Mouse (Mus musculus) MEL (cell line): Measurements from ENCODE around the gene Nrcam. TPM values are rescaled to one million over a fixed set of nuclear protein-coding genes. Genes with fewer than 3 reads are reported as not detected.

Experiments used
- DNase-seq: peaks from one replicate; pipeline ENCODE4 v3.0.0; 2011; ENCODE audit warnings: low read depth, low spot score
- H3K27ac ChIP-seq: 2 replicates; pipeline ENCODE4 v1.5.1; 2012; ENCODE audit warnings: low read depth, mild to moderate bottlenecking, control low read depth, low read length, moderate library complexity; ENCODE audit not compliant: control insufficient read depth
- H3K27me3 ChIP-seq, 2 experiments: fragments of 150-350 bp in 1 of 2; sonication (generic) in 1 of 2; 2 replicates each; pipeline ENCODE4 v1.6.1; 2012; ENCODE audit warnings: low read length in 2 of 2, mild to moderate bottlenecking in 2 of 2, improper control_type of control experiment in 1 of 2, moderate library complexity in 1 of 2; ENCODE audit not compliant: insufficient read depth in 2 of 2, control insufficient read depth in 1 of 2
- H3K36me3 ChIP-seq, 2 experiments: 2 replicates each; pipeline ENCODE4 v1.6.1; 2012 to 2014; ENCODE audit warnings: low read length in 2 of 2, improper control_type of control experiment in 1 of 2, inconsistent platforms in 1 of 2, mild to moderate bottlenecking in 1 of 2; ENCODE audit not compliant: insufficient read depth in 2 of 2, control insufficient read depth in 1 of 2
- H3K4me1 ChIP-seq, 2 experiments: fragments of 150-350 bp in 1 of 2; sonication (generic) in 1 of 2; 2 replicates each; pipeline ENCODE4 v1.6.1; 2012; ENCODE audit warnings: low read length in 2 of 2, improper control_type of control experiment in 1 of 2, mild to moderate bottlenecking in 1 of 2; ENCODE audit not compliant: insufficient read depth in 2 of 2, control insufficient read depth in 1 of 2
- H3K4me3 ChIP-seq, 2 experiments: fragments of 150-350 bp in 1 of 2; sonication (generic) in 1 of 2; 2 replicates each; pipeline ENCODE4 v1.5.1; 2012; ENCODE audit warnings: low read depth in 2 of 2, low read length in 2 of 2, mild to moderate bottlenecking in 2 of 2, moderate library complexity in 2 of 2, control low read depth in 1 of 2, improper control_type of control experiment in 1 of 2; ENCODE audit not compliant: control insufficient read depth in 1 of 2, insufficient read depth in 1 of 2
- H3K79me2 ChIP-seq: 2 replicates; pipeline ENCODE4 v1.6.1; 2012; ENCODE audit warnings: mild to moderate bottlenecking, low read length, moderate library complexity; ENCODE audit not compliant: control insufficient read depth, poor library complexity, insufficient read depth
- H3K9ac ChIP-seq: 2 replicates; pipeline ENCODE4 v1.6.1; 2012; ENCODE audit warnings: low read depth, mild to moderate bottlenecking, control low read depth, low read length, moderate library complexity; ENCODE audit not compliant: control insufficient read depth, poor library complexity, severe bottlenecking
- H3K9me3 ChIP-seq: fragments of 150-350 bp; sonication (generic); replicated peaks from 2 replicates; pipeline ENCODE4 v1.6.1; 2012; ENCODE audit warnings: mild to moderate bottlenecking, low read length, improper control_type of control experiment, moderate library complexity; ENCODE audit not compliant: insufficient read depth
- BHLHE40 ChIP-seq: IDR thresholded peaks from 2 replicates; pipeline ENCODE4 v1.6.1; 2012; ENCODE audit warnings: low read depth, mild to moderate bottlenecking, inconsistent platforms, low read length, improper control_type of control experiment, borderline replicate concordance
- CHD2 ChIP-seq: IDR thresholded peaks from 2 replicates; pipeline ENCODE4 v1.6.1; 2011; ENCODE audit warnings: low read length, improper control_type of control experiment
- E2F4 ChIP-seq: IDR thresholded peaks from 2 replicates; pipeline ENCODE4 v1.6.1; 2011; ENCODE audit warnings: low read depth, low read length, improper control_type of control experiment, borderline replicate concordance
- GABPA ChIP-seq: IDR thresholded peaks from 2 replicates; pipeline ENCODE4 v1.6.1; 2012; ENCODE audit warnings: low read depth, mild to moderate bottlenecking, inconsistent platforms, low read length, improper control_type of control experiment, moderate library complexity
- MAFK ChIP-seq: IDR thresholded peaks from 2 replicates; pipeline ENCODE4 v1.6.1; 2011; ENCODE audit warnings: low read depth, mild to moderate bottlenecking, low read length, improper control_type of control experiment, borderline replicate concordance
- MEF2A ChIP-seq: IDR thresholded peaks from 2 replicates; pipeline ENCODE4 v1.6.1; 2014; ENCODE audit warnings: low read depth, mild to moderate bottlenecking, inconsistent platforms, low read length, improper control_type of control experiment; ENCODE audit not compliant: poor library complexity, insufficient replicate concordance, severe bottlenecking; ENCODE audit errors: extremely low read depth
- MYB ChIP-seq: IDR thresholded peaks from 2 replicates; pipeline ENCODE4 v1.6.1; 2011; ENCODE audit warnings: mild to moderate bottlenecking, low read depth, low read length, improper control_type of control experiment
- POLR2AphosphoS2 ChIP-seq: IDR thresholded peaks from 2 replicates; pipeline ENCODE4 v1.6.1; 2011; ENCODE audit warnings: low read length, improper control_type of control experiment
- TAL1 ChIP-seq: IDR thresholded peaks from 2 replicates; pipeline ENCODE4 v1.6.1; 2012; ENCODE audit warnings: mild to moderate bottlenecking, inconsistent platforms, low read length, moderate library complexity, mixed read lengths
- UBTF ChIP-seq: IDR thresholded peaks from 2 replicates; pipeline ENCODE4 v1.6.1; 2012; ENCODE audit warnings: low read depth, mild to moderate bottlenecking, inconsistent platforms, low read length, improper control_type of control experiment, moderate library complexity, borderline replicate concordance; ENCODE audit not compliant: insufficient read depth
- ZC3H11A ChIP-seq: IDR thresholded peaks from 2 replicates; pipeline ENCODE4 v1.6.1; 2012; ENCODE audit warnings: low read depth, mild to moderate bottlenecking, inconsistent platforms, low read length, improper control_type of control experiment
- ZNF384 ChIP-seq: IDR thresholded peaks from 2 replicates; pipeline ENCODE4 v1.6.1; 2012; ENCODE audit warnings: low read depth, mild to moderate bottlenecking, inconsistent platforms, low read length, improper control_type of control experiment
- polyA plus RNA-seq, 2 experiments: library from polyadenylated mRNA; stranded (reverse) in 1 of 2; unstranded in 1 of 2; fragments of >175 nt in 1 of 2; fragments of >200 nt in 1 of 2; gene quantifications; 2 replicates each; pipeline versions ENCODE4 v1.2.1 to v1.2.4; 2012; ENCODE audit warnings: low replicate concordance in 2 of 2, low read depth in 1 of 2; ENCODE audit not compliant: insufficient read length in 2 of 2, insufficient read depth in 1 of 2, missing spikeins in 1 of 2
- total RNA-seq: library from RNA; depleted of rRNA; stranded (reverse); fragments of 300-350 nt; gene quantifications from 2 replicates; pipeline ENCODE4 v1.2.3, GENCODE M21; 2012

Gene Nrcam
- total and polyA plus RNA-seq, 3 experiments: not detected

DNA sequence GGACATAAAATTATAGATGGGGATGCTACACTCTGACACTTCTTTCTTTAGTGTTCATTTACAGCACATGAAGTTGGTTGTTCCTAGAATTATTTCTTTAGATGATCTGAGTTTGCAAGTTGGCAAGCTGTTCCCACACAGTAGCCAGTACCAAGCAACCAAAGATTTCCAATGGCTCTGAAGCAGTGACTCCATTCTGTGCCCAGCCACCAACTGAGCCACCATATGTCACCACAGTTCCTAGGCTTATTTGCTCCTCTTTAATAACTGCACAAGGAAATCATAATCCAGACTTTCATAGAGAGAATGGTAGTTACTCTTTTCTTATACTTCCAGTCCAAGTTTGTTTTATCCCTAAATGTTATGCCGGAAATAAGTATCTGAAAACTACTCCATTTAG lies 226.1 kb downstream of the Nrcam start:
- H3K79me2 ChIP-seq: no peaks in the 10 kb centered on the region
- TF ChIP-seq MAFK (no peak), GABPA (no peak), BHLHE40 (no peak), MYB (no peak), E2F4 (no peak), ZC3H11A (no peak)
- H3K9ac ChIP-seq: no peak overlapping the region
- no peaks in the 10 kb centered on the region for H3K9me3 ChIP-seq
- DNase-seq: no peak
- H3K4me3 ChIP-seq: no peak overlapping the region
- H3K4me1 ChIP-seq: no peaks in the 10 kb centered on the region
- H3K27me3 ChIP-seq: no peaks in the 10 kb centered on the region; a peak in 2 of 4 replicates
- no peak overlapping the region for H3K27ac ChIP-seq
- H3K36me3 ChIP-seq: no peaks in the 10 kb centered on the region

DNA sequence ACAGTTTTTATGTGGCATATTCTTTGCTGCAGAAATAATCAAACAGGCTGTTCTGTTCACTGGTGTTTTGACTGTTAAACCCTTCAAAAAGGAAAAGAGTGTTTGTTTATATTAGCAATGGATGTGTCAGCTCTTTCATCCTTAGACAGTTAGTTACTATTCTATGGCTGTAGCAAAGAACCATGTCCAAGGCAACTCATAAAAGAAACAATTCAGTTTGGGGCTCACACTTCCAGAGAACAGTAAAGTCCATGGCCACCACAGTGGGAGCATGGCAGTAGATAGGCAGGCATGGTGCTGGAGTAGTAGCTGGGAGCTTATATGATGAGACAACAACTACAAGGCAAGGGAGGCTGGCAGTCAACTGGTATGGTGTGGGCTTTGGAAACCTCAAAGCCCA lies 231.3 kb downstream of the Nrcam start:
- no peaks in the 10 kb centered on the region for H3K4me1 ChIP-seq
- no peak overlapping the region for H3K27ac ChIP-seq
- no peak for DNase-seq
- TF ChIP-seq UBTF (no peak), CHD2 (no peak), TAL1 (no peak), MEF2A (no peak), GABPA (no peak), ZNF384 (no peak)
- H3K27me3 ChIP-seq: no peaks in the 10 kb centered on the region; a peak in 2 of 4 replicates
- no peaks in the 10 kb centered on the region for H3K9me3 ChIP-seq
- no peak overlapping the region for H3K9ac ChIP-seq
- no peaks in the 10 kb centered on the region for H3K36me3 ChIP-seq
- no peaks in the 10 kb centered on the region for H3K79me2 ChIP-seq
- H3K4me3 ChIP-seq: no peak overlapping the region

DNA sequence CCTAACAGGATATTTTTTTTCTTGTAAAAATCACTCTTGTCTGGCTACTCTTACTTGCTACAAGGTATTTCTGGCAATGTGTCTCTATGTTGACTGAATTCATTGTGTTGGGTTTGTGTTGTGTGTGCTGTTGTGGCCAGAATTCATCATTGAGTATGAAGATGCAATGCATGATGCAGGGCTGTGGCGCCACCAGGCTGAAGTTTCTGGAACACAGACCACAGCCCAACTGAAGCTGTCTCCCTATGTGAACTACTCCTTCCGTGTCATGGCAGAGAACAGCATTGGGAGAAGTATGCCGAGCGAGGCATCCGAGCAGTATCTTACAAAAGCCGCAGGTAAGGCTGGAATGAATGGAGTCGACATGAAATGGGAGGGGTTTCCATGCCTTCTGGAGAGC lies 241.4 kb downstream of the Nrcam start:
- DNase-seq: no peak
- no peak for TF ChIP-seq POLR2AphosphoS2
- H3K79me2 ChIP-seq: no peaks in the 10 kb centered on the region
- H3K4me1 ChIP-seq: no peaks in the 10 kb centered on the region
- no peak overlapping the region for H3K9ac ChIP-seq
- no peak overlapping the region for H3K27ac ChIP-seq
- no peak overlapping the region for H3K4me3 ChIP-seq
- no peaks in the 10 kb centered on the region; a peak in 1 of 4 replicates for H3K27me3 ChIP-seq
- H3K9me3 ChIP-seq: no peaks in the 10 kb centered on the region
- no peaks in the 10 kb centered on the region for H3K36me3 ChIP-seq
